Mouse (Mus musculus): Measurements from ENCODE around the gene Bola1.
"Not testable (repeated sequence)": the region's sequence is repeated elsewhere in the genome, so short reads cannot be mapped to it uniquely, and the experiment has no call there.

DNA sequence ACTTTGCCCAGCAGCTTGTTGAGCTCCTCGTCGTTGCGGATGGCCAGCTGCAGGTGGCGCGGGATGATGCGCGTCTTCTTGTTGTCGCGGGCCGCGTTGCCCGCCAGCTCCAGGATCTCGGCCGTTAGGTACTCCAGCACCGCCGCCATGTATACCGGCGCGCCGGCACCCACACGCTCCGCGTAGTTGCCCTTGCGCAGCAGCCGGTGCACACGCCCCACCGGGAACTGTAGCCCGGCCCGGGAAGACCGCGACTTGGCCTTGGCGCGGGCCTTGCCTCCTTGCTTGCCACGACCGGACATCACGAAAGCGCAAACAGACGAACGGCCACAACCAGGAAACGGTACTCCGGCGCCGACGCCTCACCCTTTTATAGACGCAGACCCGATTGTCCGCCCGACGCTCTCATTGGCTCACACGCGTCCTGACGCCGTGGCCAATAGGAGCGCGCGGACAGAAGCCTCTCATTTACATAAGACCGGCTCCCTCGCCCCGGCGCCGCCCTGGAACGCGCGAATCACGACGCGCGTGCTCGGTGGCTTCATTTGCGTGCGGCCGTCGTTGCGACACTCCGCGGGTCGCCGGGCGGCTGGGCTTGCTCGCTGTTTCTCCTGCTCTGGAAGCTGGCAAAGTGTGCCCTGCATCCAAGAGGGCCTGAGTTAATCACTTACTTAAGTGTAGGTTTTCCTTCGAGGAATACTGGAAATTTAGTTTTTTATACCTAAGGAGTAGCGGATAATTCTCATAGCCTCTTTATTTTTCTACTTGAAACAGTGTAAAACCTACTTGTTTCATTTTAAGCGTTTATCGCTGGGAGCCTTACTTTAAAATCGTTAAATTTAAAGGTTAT is 20.7 kb upstream of the Bola1 start, which contains the start of gene Hist2h2aa2:
- TF ChIP-seq CTCF (IDR thresholded peaks at IDR 0.05; ENCODE audit: control insufficient read depth, insufficient read depth, insufficient replicate concordance, low read depth, low read length), result not testable (repeated sequence)
- peak; percentile 73 for TF ChIP-seq POLR2A (IDR thresholded peaks at IDR 0.05; ENCODE audit: control insufficient read depth, low read depth, low read length)

All from testis, adult 2 months (tissue).